Mouse (Mus musculus): Measurements from ENCODE around the gene Prdx5.

Gene Prdx5

GRCm38 (mm10) chr19:6937541-6938465, 27.9 kb upstream of the Prdx5 start:
- DNase-seq (ENCODE audit: extremely low spot score, low read depth, low spot score) = no peak

DNA sequence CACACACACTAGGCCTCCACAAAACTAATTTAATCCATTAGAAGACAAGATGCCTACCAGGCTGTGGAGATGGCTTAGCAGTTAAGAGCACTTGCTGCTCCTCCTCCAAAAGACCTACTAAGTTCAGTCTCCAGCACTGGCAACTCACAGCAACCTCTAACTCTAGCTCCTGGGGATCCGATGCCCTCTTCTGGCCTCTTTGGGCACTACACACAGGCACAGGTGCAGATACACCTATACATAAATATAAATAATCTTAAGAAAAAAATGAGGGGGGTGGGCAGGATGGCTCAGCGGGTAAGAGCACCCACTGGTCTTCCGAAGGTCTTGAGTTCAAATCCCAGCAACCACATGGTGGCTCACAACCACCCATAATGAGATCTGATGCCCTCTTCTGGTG, 26.4 kb upstream of the Prdx5 start:
- no peak for DNase-seq (ENCODE audit: extremely low spot score, low read depth, low spot score)

- no peak for DNase-seq (ENCODE audit: extremely low spot score, low read depth, low spot score)
Measured at GRCm38 (mm10) chr19:6934195-6934977, 24.5 kb upstream of the Prdx5 start, which contains the start of gene Kcnk4. TSS of gene Kcnk4 (minus strand) at chr19:6934515.

DNA sequence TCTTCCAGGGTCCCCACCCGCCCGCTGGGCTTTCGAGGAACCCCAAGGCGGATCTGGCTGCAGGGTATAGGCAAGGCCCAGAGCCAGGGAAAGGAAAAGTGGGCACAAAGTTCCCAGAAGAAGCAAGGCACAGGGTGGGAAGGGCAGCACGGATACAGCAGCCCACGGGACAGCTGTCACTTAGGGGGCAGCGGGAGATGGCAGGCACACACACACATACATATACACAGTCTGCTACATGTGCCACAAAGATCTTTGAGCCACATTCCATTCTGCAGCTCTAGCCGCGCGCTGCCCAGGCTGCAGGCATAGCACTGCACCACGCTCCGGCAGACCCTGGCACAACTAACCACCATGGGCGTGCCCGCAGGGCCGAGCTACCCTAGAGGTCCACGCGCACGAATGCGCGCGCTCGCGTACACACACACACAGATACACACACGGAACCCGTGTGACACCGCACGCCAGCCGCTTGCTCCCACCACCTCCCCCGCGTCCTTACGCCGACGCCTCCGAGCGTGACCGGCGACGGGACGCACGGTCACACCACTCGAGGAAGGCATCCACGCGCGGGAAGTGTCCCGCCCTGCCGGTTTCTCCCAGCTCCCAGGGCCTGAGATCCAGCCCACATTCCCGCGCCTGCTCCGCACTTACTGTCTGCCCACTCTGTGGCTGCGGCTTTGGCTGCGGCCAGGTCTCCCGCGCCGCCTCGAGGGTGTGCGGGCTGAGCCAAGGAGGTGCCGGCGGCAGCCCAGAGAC, 23.7 kb upstream of the Prdx5 start:
- DNase-seq (ENCODE audit: extremely low spot score, low read depth, low spot score) = no peak

DNA sequence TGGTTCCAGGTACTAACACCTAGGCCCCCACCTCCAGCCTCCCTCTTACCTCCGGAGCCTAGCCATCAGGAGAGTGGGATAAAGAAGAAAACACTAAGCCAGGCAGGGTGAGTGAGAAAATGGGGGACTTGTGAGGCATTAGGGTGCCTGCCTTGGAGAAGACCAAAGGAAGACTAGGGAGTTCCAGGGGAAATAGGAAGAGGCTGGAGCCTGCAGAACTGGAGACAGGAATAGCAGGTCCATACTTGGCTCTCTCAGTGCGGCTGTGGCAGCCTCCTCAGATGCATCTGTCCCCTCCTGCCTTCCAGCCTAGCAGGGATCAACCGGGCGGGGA, 23.2 kb upstream of the Prdx5 start:
- DNase-seq (ENCODE audit: extremely low spot score, low read depth, low spot score) = no peak

DNA sequence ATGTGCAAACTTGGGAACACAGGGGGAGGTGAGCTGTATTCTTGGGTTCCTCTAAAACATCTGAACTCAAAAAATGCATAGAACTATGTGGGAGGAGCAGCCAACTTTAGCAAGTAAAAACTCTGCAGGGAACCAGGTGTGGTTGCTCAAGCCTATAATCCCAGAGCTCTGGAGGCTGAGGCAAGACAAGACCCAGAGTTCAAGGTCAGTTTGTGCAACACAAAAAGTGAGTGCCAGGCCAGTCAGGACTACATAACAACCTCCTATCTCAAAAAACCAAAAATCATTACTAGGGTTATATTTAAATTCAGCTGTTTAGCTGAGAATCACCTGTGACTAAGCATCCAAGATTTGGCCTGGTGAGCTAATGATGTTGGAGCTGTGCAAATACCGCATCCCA, 22.1 kb upstream of the Prdx5 start:
- no peak for DNase-seq (ENCODE audit: extremely low spot score, low read depth, low spot score)

GRCm38 (mm10) chr19:6931002-6931401, 21.1 kb upstream of the Prdx5 start:
- DNase-seq (ENCODE audit: extremely low spot score, low read depth, low spot score) = no peak

- no peak for DNase-seq (ENCODE audit: extremely low spot score, low read depth, low spot score)
Measured at GRCm38 (mm10) chr19:6928080-6928479, 18.2 kb upstream of the Prdx5 start.

DNA sequence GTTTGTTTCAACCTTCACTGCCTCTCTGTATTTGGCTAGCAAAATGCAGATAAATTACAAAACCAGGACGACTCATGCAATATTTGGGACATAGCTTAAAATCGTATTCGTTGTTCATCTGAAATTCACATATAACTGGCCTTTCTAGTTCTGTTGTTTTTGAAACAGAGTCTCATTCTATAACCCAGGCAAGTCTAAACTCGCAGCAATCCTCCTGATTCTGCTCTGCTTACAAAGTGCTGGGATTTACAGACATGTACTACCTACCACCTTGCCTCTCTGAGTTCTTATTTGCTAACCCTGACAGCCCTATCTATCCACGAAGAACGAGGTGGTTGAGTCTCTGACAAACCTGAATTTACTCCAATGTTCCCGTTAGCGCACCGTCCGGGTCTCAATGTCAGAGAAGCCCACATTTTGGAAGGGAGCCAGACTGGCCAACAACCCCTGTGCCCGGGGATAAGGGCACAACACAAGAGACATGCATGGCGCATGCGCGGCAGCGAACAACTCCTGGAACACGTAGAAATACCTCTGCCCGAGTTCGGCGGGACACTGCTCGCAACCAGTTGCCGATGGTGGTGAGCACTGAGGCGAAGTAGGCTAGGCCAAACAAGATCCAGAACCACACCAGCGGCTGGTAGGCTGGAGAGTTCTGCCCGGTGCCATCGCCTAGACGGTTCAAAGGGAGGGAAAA, 16.8 kb upstream of the Prdx5 start:
- DNase-seq (ENCODE audit: extremely low spot score, low read depth, low spot score) = no peak

DNA sequence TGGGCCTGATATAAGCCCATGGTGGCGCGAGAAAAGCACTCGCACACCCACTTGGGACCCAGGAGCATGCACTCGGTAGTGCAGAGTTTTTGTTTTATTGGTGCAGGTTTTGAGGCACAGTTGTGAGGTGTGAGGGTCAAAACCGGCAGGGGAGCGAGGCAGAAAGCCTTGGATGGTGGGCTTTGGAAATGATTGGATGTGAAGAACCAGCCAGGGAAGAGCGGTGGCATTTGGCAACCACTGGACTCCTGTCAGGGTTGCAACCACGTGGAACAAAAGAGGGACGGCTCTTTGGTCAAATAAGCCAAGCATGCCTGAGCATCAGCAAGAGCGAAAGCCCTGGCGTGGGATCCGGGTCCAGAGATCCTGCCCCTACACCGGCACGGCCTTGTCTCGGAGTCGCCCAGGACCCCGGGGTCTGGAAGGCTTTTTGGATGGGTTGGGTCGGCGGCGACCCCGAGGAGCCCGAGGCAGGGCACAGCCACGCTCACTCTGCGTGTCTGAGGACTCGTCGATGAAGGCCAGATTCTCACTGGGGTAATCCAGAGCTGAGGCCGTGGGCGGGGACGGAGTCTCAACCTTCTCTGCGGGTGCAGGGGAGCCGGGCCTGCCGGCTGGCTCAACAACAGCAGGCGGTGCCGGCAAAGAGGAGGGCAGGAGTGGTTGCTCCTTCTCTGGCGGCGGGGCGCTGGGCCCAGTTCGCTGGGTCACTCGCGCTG, 15.9 kb upstream of the Prdx5 start:
- DNase-seq (ENCODE audit: extremely low spot score, low read depth, low spot score) = no peak

GRCm38 (mm10) chr19:6925307-6925573, 15.3 kb upstream of the Prdx5 start, which contains the start of gene Catsperz:
TSS of gene Catsperz (minus strand) at chr19:6925380.
- DNase-seq (ENCODE audit: extremely low spot score, low read depth, low spot score) = no peak

GRCm38 (mm10) chr19:6924461-6925306, 14.8 kb upstream of the Prdx5 start:
- DNase-seq (ENCODE audit: extremely low spot score, low read depth, low spot score) = no peak

DNA sequence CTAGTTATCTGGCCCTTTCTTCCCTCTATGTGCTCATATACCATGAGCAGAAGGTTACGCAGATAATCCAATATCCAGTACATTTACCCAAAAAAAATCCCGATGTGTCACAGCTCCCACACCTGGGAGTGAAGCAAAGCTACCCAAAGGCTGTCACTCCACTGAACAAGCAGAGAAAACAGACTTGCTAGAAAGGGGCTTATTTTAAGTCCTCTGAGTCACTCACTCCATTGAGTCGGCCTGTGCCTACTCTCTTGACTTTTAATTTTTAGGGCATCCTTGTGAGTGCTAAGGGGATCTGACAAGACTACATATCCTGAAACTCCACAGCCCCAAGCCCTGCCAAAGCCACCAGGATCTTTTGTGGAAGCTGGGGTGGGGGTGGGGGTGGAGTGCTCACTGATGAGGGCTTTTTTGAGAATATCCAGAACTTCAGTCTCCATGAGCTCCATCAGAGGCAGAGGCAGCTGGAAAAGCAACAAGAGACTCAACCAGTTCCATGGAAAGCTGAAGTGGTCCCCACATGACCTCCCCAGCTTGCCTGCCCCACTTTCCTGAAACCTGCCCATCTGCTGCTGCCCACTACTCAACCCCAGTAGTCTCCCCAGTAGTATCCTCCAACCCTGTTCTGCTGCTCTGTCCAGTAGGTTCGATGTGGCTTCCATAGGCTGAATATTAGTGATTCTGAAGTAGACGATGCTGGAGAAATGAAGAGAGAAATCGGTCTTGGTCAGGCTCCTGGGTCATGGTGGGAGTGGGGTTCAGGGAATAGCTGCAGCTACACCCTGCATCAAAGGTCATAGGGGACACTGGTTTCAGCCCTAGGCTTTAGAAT, 13.2 kb upstream of the Prdx5 start:
- DNase-seq (ENCODE audit: extremely low spot score, low read depth, low spot score) = no peak

- DNase-seq (ENCODE audit: extremely low spot score, low read depth, low spot score) = peak; percentile 91
Measured at GRCm38 (mm10) chr19:6921647-6922567, 12.0 kb upstream of the Prdx5 start, which contains the start of gene Esrra. TSS of gene Esrra (minus strand) at chr19:6921813.

- DNase-seq (ENCODE audit: extremely low spot score, low read depth, low spot score) = no peak
Measured at GRCm38 (mm10) chr19:6920741-6921636, 11.1 kb upstream of the Prdx5 start.
